Mouse (Mus musculus) limb, embryonic 11.5 days (tissue): ENCODE data around the gene Fam53b. TPM values are rescaled to one million over a fixed set of nuclear protein-coding genes. Genes with fewer than 3 reads are reported as not detected.

ENCODE experiments used
- ATAC-seq: fragments of 200-750 bp; cut with Nextera tagmentation; 2 replicates; pipeline ENCODE4 v1.8.0; 2017; ENCODE audit warnings: low read depth; ENCODE audit not compliant: insufficient number of reproducible peaks, low FRiP score, low TSS enrichment
- DNase-seq: peaks from one replicate; pipeline ENCODE4 v3.0.0-alpha.2; 2015; ENCODE audit warnings: low spot score
- H3K27ac ChIP-seq: fragments of 300-500 bp; sonication (generic); replicated peaks from 2 replicates; pipeline ENCODE4 v1.5.1; 2014; ENCODE audit warnings: low read depth, mild to moderate bottlenecking, low read length
- H3K27me3 ChIP-seq: fragments of 300-500 bp; sonication (generic); 2 replicates; pipeline ENCODE4 v1.6.1; 2014; ENCODE audit warnings: mild to moderate bottlenecking, low read length, mixed read lengths; ENCODE audit not compliant: control insufficient read depth, insufficient read depth
- H3K36me3 ChIP-seq: fragments of 300-500 bp; sonication (generic); 2 replicates; pipeline ENCODE4 v1.6.1; 2014; ENCODE audit warnings: mild to moderate bottlenecking, low read length, moderate library complexity, mixed read lengths; ENCODE audit not compliant: control insufficient read depth, insufficient read depth
- H3K4me1 ChIP-seq: fragments of 300-500 bp; sonication (generic); 2 replicates; pipeline ENCODE4 v1.6.1; 2014; ENCODE audit warnings: low read length, mixed read lengths; ENCODE audit not compliant: control insufficient read depth, insufficient read depth
- H3K4me2 ChIP-seq: fragments of 300-500 bp; sonication (generic); 2 replicates; pipeline ENCODE4 v1.6.1; 2014; ENCODE audit warnings: low read depth, mild to moderate bottlenecking, moderate library complexity; ENCODE audit not compliant: severe bottlenecking
- H3K4me3 ChIP-seq: fragments of 300-500 bp; sonication (generic); 2 replicates; pipeline ENCODE4 v1.5.1; 2014; ENCODE audit warnings: low read depth, low read length
- H3K9ac ChIP-seq: fragments of 300-500 bp; sonication (generic); 2 replicates; pipeline ENCODE4 v1.6.1; 2014; ENCODE audit warnings: mild to moderate bottlenecking, low read length
- H3K9me3 ChIP-seq: fragments of 300-500 bp; sonication (generic); 2 replicates; pipeline ENCODE4 v1.6.1; 2016; ENCODE audit warnings: low read length; ENCODE audit not compliant: control insufficient read depth
- WGBS: fragments of 180-500 bp; shearing (Covaris S2); extraction: QIAGEN DNeasy Blood & Tissue Kit; methylation state at CpG from one replicate; pipeline ENCODE4 v1.1.7; 2014; 5-methylcytosine and 5-hydroxymethylcytosine counted together
- polyA plus RNA-seq: library from polyadenylated mRNA; unstranded; fragments of >200 nt; fragmentation: Nextera tagmentation; extraction: Ambion mirVana; gene quantifications from 2 replicates; pipeline ENCODE4 v1.2.1, GENCODE M21; 2014

Fam53b gene
- polyA plus RNA-seq, 1 experiment from 2014 or later: 23.8 TPM

- no peak overlapping the region for H3K9ac ChIP-seq
- no peaks in the 10 kb centered on the region for H3K9me3 ChIP-seq
- no peak overlapping the region for H3K27ac ChIP-seq
- DNase-seq (no peak), ATAC-seq (no peak)
- H3K36me3 ChIP-seq: peaks cover under 1% of the 10 kb centered on the region; the same call in 1 of the 2 replicates
- no peaks in the 10 kb centered on the region for H3K27me3 ChIP-seq
- no peak overlapping the region for H3K4me2 ChIP-seq
- 94% methylated on average over 3 of the region's 3 CpGs for WGBS
- no peak overlapping the region for H3K4me3 ChIP-seq
- H3K4me1 ChIP-seq: no peaks in the 10 kb centered on the region
Measured at GRCm38 (mm10) chr7:132843152-132843551, 29.5 kb upstream of the Fam53b start.

- Histone ChIP-seq H3K36me3 (no peaks in the 10 kb centered on the region), H3K9ac (no peak overlapping the region), H3K4me2 (no peak overlapping the region), H3K27ac (no peak overlapping the region), H3K9me3 (no peaks in the 10 kb centered on the region), H3K4me3 (no peak overlapping the region), H3K27me3 (no peaks in the 10 kb centered on the region), H3K4me1 (no peaks in the 10 kb centered on the region)
- WGBS: 93% methylated on average over 1 of the region's 1 CpGs
- ATAC-seq: no peak
- no peak for DNase-seq
Measured at GRCm38 (mm10) chr7:132842455-132842854, 28.8 kb upstream of the Fam53b start.

GRCm38 (mm10) chr7:132841287-132841686 lies 27.6 kb upstream of the Fam53b start:
- ATAC-seq (no peak), DNase-seq (no peak)
- 86% methylated on average over 5 of the region's 5 CpGs for WGBS
- Histone ChIP-seq H3K4me2 (no peak overlapping the region), H3K9ac (no peak overlapping the region), H3K9me3 (no peaks in the 10 kb centered on the region), H3K27ac (no peak overlapping the region), H3K4me3 (no peak overlapping the region), H3K4me1 (no peaks in the 10 kb centered on the region), H3K36me3 (no peaks in the 10 kb centered on the region), H3K27me3 (no peaks in the 10 kb centered on the region)

GRCm38 (mm10) chr7:132830955-132831354 lies 17.3 kb upstream of the Fam53b start:
- ATAC-seq (no peak), DNase-seq (no peak)
- H3K27me3 ChIP-seq: no peaks in the 10 kb centered on the region
- no peaks in the 10 kb centered on the region for H3K9me3 ChIP-seq
- H3K27ac ChIP-seq: no peak overlapping the region
- no peak overlapping the region for H3K4me2 ChIP-seq
- 22% methylated on average over 4 of the region's 4 CpGs for WGBS
- no peak overlapping the region for H3K9ac ChIP-seq
- H3K4me1 ChIP-seq: no peaks in the 10 kb centered on the region
- H3K4me3 ChIP-seq: no peak overlapping the region
- peaks cover 14% of the 10 kb centered on the region for H3K36me3 ChIP-seq

- no peaks in the 10 kb centered on the region for H3K4me1 ChIP-seq
- ATAC-seq (no peak), DNase-seq (no peak)
- H3K9ac ChIP-seq: no peak overlapping the region
- H3K27me3 ChIP-seq: no peaks in the 10 kb centered on the region
- H3K4me3 ChIP-seq: no peak overlapping the region
- no peak overlapping the region for H3K4me2 ChIP-seq
- WGBS: 12% methylated on average over 1 of the region's 1 CpGs
- H3K9me3 ChIP-seq: no peaks in the 10 kb centered on the region
- peaks cover 12% of the 10 kb centered on the region for H3K36me3 ChIP-seq
- H3K27ac ChIP-seq: no peak overlapping the region
Measured at GRCm38 (mm10) chr7:132824346-132825022, 10.8 kb upstream of the Fam53b start.

GRCm38 (mm10) chr7:132823832-132824231 lies 10.1 kb upstream of the Fam53b start:
- Histone ChIP-seq H3K27ac (no peak overlapping the region), H3K4me3 (no peak overlapping the region), H3K27me3 (no peaks in the 10 kb centered on the region), H3K4me2 (no peak overlapping the region), H3K9ac (no peak overlapping the region), H3K4me1 (no peaks in the 10 kb centered on the region), H3K36me3 (peaks cover 12% of the 10 kb centered on the region), H3K9me3 (no peaks in the 10 kb centered on the region)
- DNase-seq: no peak
- ATAC-seq: no peak

GRCm38 (mm10) chr7:132820692-132821091 lies 7.0 kb upstream of the Fam53b start:
- H3K4me3 ChIP-seq: no peak overlapping the region
- peaks cover 4% of the 10 kb centered on the region for H3K4me1 ChIP-seq
- no peak overlapping the region for H3K9ac ChIP-seq
- no peak for ATAC-seq
- H3K27me3 ChIP-seq: no peaks in the 10 kb centered on the region
- no peak overlapping the region for H3K27ac ChIP-seq
- no peak overlapping the region for H3K4me2 ChIP-seq
- H3K9me3 ChIP-seq: no peaks in the 10 kb centered on the region
- WGBS: 90% methylated on average over 3 of the region's 3 CpGs
- H3K36me3 ChIP-seq: peaks cover 3% of the 10 kb centered on the region
- DNase-seq: no peak

GRCm38 (mm10) chr7:132817056-132817455 lies 3.4 kb upstream of the Fam53b start:
- H3K27me3 ChIP-seq: no peaks in the 10 kb centered on the region
- WGBS: 91% methylated on average over 6 of the region's 6 CpGs
- no peak overlapping the region for H3K9ac ChIP-seq
- no peaks in the 10 kb centered on the region for H3K9me3 ChIP-seq
- no peak overlapping the region for H3K4me2 ChIP-seq
- ATAC-seq: no peak
- no peak overlapping the region for H3K4me3 ChIP-seq
- no peak for DNase-seq
- no peak overlapping the region for H3K27ac ChIP-seq
- H3K36me3 ChIP-seq: no peaks in the 10 kb centered on the region
- peaks cover 13% of the 10 kb centered on the region for H3K4me1 ChIP-seq

- no peak for DNase-seq
- H3K9me3 ChIP-seq: no peaks in the 10 kb centered on the region
- WGBS: 83% methylated on average over 2 of the region's 2 CpGs
- H3K4me2 ChIP-seq: no peak overlapping the region
- H3K27me3 ChIP-seq: no peaks in the 10 kb centered on the region
- no peak overlapping the region for H3K27ac ChIP-seq
- no peaks in the 10 kb centered on the region for H3K36me3 ChIP-seq
- no peak overlapping the region for H3K9ac ChIP-seq
- peaks cover 18% of the 10 kb centered on the region for H3K4me1 ChIP-seq
- H3K4me3 ChIP-seq: no peak overlapping the region
- ATAC-seq: no peak
Measured at GRCm38 (mm10) chr7:132816528-132816927, 2.8 kb upstream of the Fam53b start.
